Mouse (Mus musculus): ENCODE data around the gene Pou2f3.

Gene Pou2f3

DNA sequence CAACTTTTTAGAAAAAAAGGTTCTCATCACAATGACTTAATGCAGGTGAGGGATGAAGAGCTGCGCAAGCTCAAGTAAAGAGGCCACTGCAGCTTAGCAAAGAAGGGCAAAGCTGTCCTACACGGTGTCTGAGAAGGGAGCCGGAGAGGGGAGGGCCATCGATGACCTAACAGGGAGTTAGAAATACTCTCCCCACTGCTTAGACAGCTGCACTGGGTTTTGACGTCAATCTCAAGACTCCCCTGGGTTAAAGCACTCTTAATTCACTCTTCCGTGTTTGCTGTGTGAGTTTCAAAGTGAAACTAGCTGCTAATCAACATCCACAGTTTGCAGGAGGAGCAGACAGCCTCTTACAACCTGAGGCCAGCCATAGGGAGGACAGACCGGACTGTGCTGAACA, 134.0 kb downstream of the Pou2f3 start:
- DNase-seq (ENCODE audit: low read depth), result no peak

DNA sequence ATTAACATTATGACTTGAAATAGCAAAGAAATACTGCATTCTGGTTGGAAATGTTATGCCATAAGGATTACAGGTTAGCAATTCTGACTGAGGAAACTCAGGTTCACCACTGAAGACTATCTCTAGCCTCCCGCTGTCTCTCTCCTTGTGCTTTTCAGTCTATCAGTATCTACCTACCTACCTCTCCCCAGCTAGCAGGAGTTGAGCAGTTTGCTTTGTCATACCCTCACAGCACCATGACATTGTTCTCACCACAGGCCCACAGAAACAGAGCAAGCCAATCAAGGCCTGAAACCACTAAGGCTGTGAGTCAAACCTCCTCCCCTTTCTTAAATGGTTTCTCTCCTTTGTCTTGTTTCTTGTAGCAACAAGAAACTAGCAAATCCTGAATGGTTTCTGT, 135.6 kb downstream of the Pou2f3 start:
- no peak for DNase-seq (ENCODE audit: low read depth)

All from NIH3T3 (cell line).